Mouse (Mus musculus) CH12.LX (cell line): ENCODE measurements around the gene Stox2.

ENCODE experiments used
- CHD2 ChIP-seq: IDR thresholded peaks from 2 replicates; pipeline ENCODE4 v1.6.1; 2011; ENCODE audit warnings: low read length, improper control_type of control experiment
- CTCF ChIP-seq, 2 experiments: IDR thresholded peaks in 1 of 2; conservative IDR thresholded peaks in 1 of 2; 2 replicates each; pipeline ENCODE4 v1.5.1; 2011 to 2012; ENCODE audit warnings: low read depth in 2 of 2, low read length in 2 of 2, improper control_type of control experiment in 1 of 2, inconsistent platforms in 1 of 2, mild to moderate bottlenecking in 1 of 2, moderate library complexity in 1 of 2
- EP300 ChIP-seq: IDR thresholded peaks from 2 replicates; pipeline ENCODE4 v1.6.1; 2011; ENCODE audit warnings: low read length, improper control_type of control experiment
- ETS1 ChIP-seq: conservative IDR thresholded peaks from 2 replicates; pipeline ENCODE4 v1.6.1; 2012; ENCODE audit warnings: low read depth, mild to moderate bottlenecking, inconsistent platforms, low read length, improper control_type of control experiment, moderate library complexity
- HCFC1 ChIP-seq: IDR thresholded peaks from 2 replicates; pipeline ENCODE4 v1.6.1; 2012; ENCODE audit warnings: low read depth, mild to moderate bottlenecking, inconsistent platforms, low read length, improper control_type of control experiment
- JUND ChIP-seq: conservative IDR thresholded peaks from 2 replicates; pipeline ENCODE4 v1.6.1; 2011; ENCODE audit warnings: low read depth, low read length, improper control_type of control experiment
- MAX ChIP-seq: IDR thresholded peaks from 2 replicates; pipeline ENCODE4 v1.6.1; 2011; ENCODE audit warnings: low read length, improper control_type of control experiment
- MAZ ChIP-seq: IDR thresholded peaks from 2 replicates; pipeline ENCODE4 v1.6.1; 2012; ENCODE audit warnings: low read depth, mild to moderate bottlenecking, inconsistent platforms, low read length, improper control_type of control experiment, moderate library complexity
- POLR2A ChIP-seq: IDR thresholded peaks from 2 replicates; pipeline ENCODE4 v1.6.1; 2011; ENCODE audit warnings: low read depth, mild to moderate bottlenecking, improper control_type of control experiment, low read length
- POLR2AphosphoS2 ChIP-seq: IDR thresholded peaks from 2 replicates; pipeline ENCODE4 v1.6.1; 2011; ENCODE audit warnings: low read depth, low read length, improper control_type of control experiment
- TBP ChIP-seq: conservative IDR thresholded peaks from 2 replicates; pipeline ENCODE4 v1.6.1; 2011; ENCODE audit warnings: low read depth, low read length, improper control_type of control experiment
- TCF12 ChIP-seq: IDR thresholded peaks from 2 replicates; pipeline ENCODE4 v1.6.1; 2014; ENCODE audit warnings: low read depth, mild to moderate bottlenecking, inconsistent platforms, low read length, improper control_type of control experiment
- USF1 ChIP-seq: IDR thresholded peaks from 2 replicates; pipeline ENCODE4 v1.6.1; 2014; ENCODE audit warnings: low read depth, mild to moderate bottlenecking, inconsistent platforms, low read length, improper control_type of control experiment

DNA sequence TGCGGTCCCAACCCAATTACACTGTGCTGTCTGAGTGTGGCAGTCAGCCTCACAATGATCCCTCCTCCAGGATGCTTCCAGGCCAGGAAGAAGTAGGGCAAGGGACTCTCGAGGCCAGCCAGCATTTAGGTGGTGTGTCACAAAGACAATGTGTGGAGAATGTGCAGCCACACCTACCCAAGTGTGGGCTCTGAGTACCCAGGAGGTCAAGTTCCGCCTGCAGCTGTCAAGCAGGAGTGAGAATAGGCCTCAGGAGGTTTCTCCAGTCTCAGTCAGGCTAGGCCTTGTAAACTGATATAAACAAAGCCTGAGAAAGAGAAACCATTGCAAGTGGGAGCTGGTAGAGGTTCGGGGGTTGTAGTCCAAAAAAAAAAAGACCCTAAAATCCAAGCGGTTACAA is 139.8 kb downstream of the Stox2 start:
- TF ChIP-seq CTCF (conservative IDR thresholded peaks at IDR 0.05 in 1 of 2, IDR thresholded peaks at IDR 0.05 in 1 of 2; ENCODE audit: low read depth in 2 of 2, low read length in 2 of 2) (no peak), TBP (no peak), USF1 (no peak), POLR2A (no peak), ETS1 (no peak), MAZ (no peak), HCFC1 (no peak), MAX (no peak), POLR2AphosphoS2 (no peak), TCF12 (no peak), JUND (no peak), CHD2 (no peak), EP300 (no peak)
